Mouse (Mus musculus) midbrain, embryonic 11.5 days (tissue): ENCODE measurements around the gene Cyp2g1. TPM values are rescaled to one million over a fixed set of nuclear protein-coding genes. Genes with fewer than 3 reads are reported as not detected.

ENCODE experiments used
- ATAC-seq: fragments of 200-750 bp; cut with Nextera tagmentation; 2 replicates; pipeline ENCODE4 v1.8.0; 2017; ENCODE audit warnings: moderate TSS enrichment, moderate library complexity; ENCODE audit not compliant: low FRiP score
- DNase-seq: peaks from one replicate; pipeline ENCODE4 v3.0.0; 2015; ENCODE audit warnings: low spot score; ENCODE audit errors: missing footprints
- H3K27ac ChIP-seq: fragments of 300-500 bp; sonication (generic); 2 replicates; pipeline ENCODE4 v1.5.1; 2014; ENCODE audit warnings: low read depth, low read length
- H3K27me3 ChIP-seq: fragments of 300-500 bp; sonication (generic); 2 replicates; pipeline ENCODE4 v1.6.1; 2014; ENCODE audit warnings: mild to moderate bottlenecking, low read length, moderate library complexity, mixed read lengths; ENCODE audit not compliant: control insufficient read depth, insufficient read depth
- H3K36me3 ChIP-seq: fragments of 300-500 bp; sonication (generic); 2 replicates; pipeline ENCODE4 v1.6.1; 2014; ENCODE audit warnings: mild to moderate bottlenecking, low read length, moderate library complexity, mixed read lengths; ENCODE audit not compliant: control insufficient read depth, insufficient read depth
- H3K4me1 ChIP-seq: fragments of 300-500 bp; sonication (generic); 2 replicates; pipeline ENCODE4 v1.6.1; 2014; ENCODE audit warnings: low read length; ENCODE audit not compliant: control insufficient read depth, insufficient read depth
- H3K4me2 ChIP-seq: fragments of 300-500 bp; sonication (generic); 2 replicates; pipeline ENCODE4 v1.6.1; 2014; ENCODE audit warnings: mild to moderate bottlenecking, moderate library complexity
- H3K4me3 ChIP-seq: fragments of 300-500 bp; sonication (generic); 2 replicates; pipeline ENCODE4 v1.5.1; 2014; ENCODE audit warnings: low read depth, low read length
- H3K9ac ChIP-seq: fragments of 300-500 bp; sonication (generic); 2 replicates; pipeline ENCODE4 v1.6.1; 2014; ENCODE audit warnings: low read length
- H3K9me3 ChIP-seq: fragments of 300-500 bp; sonication (generic); 2 replicates; pipeline ENCODE4 v1.6.1; 2016; ENCODE audit warnings: low read length; ENCODE audit not compliant: control insufficient read depth
- WGBS: fragments of 180-500 bp; shearing (Covaris S2); extraction: QIAGEN DNeasy Blood & Tissue Kit; methylation state at CpG from one replicate; pipeline ENCODE4 v1.1.7; 2014; 5-methylcytosine and 5-hydroxymethylcytosine counted together
- polyA plus RNA-seq: library from polyadenylated mRNA; unstranded; fragments of >200 nt; fragmentation: Nextera tagmentation; extraction: Ambion mirVana; gene quantifications from 2 replicates; pipeline ENCODE4 v1.2.1, GENCODE M21; 2014

Gene Cyp2g1
- not detected in 2 replicates for polyA plus RNA-seq

- Histone ChIP-seq H3K4me1 (no peaks in the 10 kb centered on the region), H3K9me3 (no peaks in the 10 kb centered on the region; the same call in 1 of the 2 replicates), H3K9ac (no peak within 1 kb of the TSS), H3K4me2 (no peak within 1 kb of the TSS), H3K27ac (no peak within 1 kb of the TSS), H3K36me3 (no peaks in the 10 kb centered on the region), H3K27me3 (no peaks in the 10 kb centered on the region), H3K4me3 (no peak within 1 kb of the TSS)
- no peak for DNase-seq
- 93% methylated on average over 2 of the region's 2 CpGs for WGBS
- ATAC-seq: no peak
These were observed at the start of gene Cyp2g1 for GRCm38 (mm10) chr7:26808592-26808991. Gene Cyp2g1, plus strand, starts transcription at chr7:26808892.

DNA sequence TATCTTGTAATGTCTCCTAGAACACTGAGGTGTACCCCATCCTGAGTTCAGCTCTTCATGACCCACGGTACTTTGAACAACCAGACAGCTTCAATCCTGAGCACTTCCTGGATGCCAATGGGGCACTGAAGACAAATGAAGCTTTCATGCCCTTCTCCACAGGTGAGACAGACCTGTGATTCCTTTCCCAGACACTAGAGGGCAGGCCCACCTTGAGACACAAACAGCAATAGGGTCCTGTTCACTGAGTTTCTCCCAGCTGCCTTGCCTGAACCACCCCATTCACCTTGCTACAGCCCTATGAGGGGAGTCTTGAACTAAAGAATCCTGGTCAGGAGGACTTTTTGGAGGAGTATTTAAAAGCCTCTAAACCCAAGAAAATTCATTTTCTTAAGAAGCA is 41.6 kb upstream of the Cyp2g1 start:
- Histone ChIP-seq H3K4me2 (no peak overlapping the region), H3K36me3 (no peaks in the 10 kb centered on the region), H3K9ac (no peak overlapping the region), H3K27me3 (no peaks in the 10 kb centered on the region), H3K4me3 (no peak overlapping the region), H3K27ac (no peak overlapping the region), H3K4me1 (no peaks in the 10 kb centered on the region), H3K9me3 (no peaks in the 10 kb centered on the region; the same call in 1 of the 2 replicates)
- DNase-seq (no peak), ATAC-seq (no peak)
- WGBS: 61% methylated on average over 1 of the region's 1 CpGs

DNA sequence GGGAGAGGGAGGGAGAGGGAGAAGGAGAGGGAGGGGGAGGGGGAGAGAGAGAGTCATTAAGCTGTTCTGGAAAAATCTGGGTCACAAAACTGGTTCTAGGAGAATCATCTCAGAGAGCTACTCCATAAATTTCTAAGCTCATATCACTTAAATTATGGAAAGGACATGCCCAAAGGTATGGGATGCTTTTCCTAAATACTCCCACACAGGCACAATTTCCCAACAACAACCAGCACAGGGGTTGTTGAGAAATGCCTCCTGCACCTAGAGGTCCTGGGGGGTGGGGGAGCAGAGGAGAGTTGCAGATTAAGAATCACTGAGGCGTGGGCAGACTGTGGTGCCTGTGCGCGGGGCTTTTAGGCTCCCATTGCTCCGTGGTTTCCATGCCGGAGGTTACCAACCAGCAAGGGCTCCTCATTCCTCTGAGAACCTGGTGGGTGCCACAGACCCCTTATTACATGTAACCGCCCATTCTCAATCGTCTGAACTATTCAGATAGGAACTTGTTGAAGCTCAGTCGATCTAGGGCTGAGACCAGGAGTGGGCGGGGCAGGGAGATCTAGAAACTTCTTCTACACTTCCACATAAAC is 38.7 kb upstream of the Cyp2g1 start:
- H3K4me3 ChIP-seq: no peak overlapping the region
- no peaks in the 10 kb centered on the region for H3K36me3 ChIP-seq
- WGBS: 84% methylated on average over 9 of the region's 9 CpGs
- no peak overlapping the region for H3K4me2 ChIP-seq
- no peak overlapping the region for H3K9ac ChIP-seq
- H3K27me3 ChIP-seq: no peaks in the 10 kb centered on the region
- no peak overlapping the region for H3K27ac ChIP-seq
- no peaks in the 10 kb centered on the region for H3K4me1 ChIP-seq
- ATAC-seq: no peak
- H3K9me3 ChIP-seq: no peaks in the 10 kb centered on the region; the same call in 1 of the 2 replicates
- DNase-seq: no peak

DNA sequence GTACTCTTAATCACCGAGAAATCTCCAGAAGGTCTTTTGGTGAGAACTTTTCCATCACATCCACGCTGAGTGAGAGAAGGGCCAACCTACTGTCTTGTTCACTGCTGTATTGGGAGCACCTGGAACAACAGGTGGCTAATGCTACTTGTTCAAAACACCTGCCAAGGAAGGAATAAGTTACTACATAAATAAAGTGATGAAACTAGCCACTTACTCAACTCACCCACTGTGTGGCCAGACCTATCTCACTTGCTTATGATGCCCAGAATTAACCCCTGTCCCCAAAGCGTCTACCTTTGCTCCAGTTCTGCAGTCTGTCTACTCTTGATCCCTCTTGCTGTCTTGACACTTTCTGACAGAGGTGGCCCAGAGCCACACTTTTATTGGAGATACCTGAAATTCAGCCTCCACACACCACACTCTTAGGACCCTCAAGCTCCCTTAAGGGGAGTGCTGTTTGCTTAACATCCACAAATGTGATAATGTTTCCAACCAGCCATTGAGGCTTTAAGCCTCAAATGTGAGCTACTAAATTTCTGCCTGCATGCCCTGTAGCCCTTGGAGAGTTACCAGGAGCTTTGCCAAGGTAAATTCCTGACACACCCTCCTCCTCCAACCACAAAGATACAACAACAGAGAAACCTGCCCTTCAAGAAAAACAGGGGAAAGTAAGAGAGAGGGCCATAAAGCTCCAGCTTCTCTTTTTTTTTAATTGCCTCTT is 35.7 kb upstream of the Cyp2g1 start:
- WGBS: 78% methylated on average over 3 of the region's 3 CpGs
- no peaks in the 10 kb centered on the region for H3K27me3 ChIP-seq
- ATAC-seq (no peak), DNase-seq (no peak)
- no peak overlapping the region for H3K4me3 ChIP-seq
- no peak overlapping the region for H3K27ac ChIP-seq
- H3K36me3 ChIP-seq: no peaks in the 10 kb centered on the region
- no peaks in the 10 kb centered on the region for H3K4me1 ChIP-seq
- no peaks in the 10 kb centered on the region; the same call in 1 of the 2 replicates for H3K9me3 ChIP-seq
- no peak overlapping the region for H3K4me2 ChIP-seq
- H3K9ac ChIP-seq: no peak overlapping the region

GRCm38 (mm10) chr7:26775866-26776265 is 32.8 kb upstream of the Cyp2g1 start:
- no peaks in the 10 kb centered on the region; the same call in 1 of the 2 replicates for H3K9me3 ChIP-seq
- WGBS: 16% methylated on average over 5 of the region's 6 CpGs
- H3K27me3 ChIP-seq: no peaks in the 10 kb centered on the region
- H3K27ac ChIP-seq: no peak overlapping the region
- H3K36me3 ChIP-seq: no peaks in the 10 kb centered on the region
- H3K9ac ChIP-seq: no peak overlapping the region
- ATAC-seq (no peak), DNase-seq (no peak)
- H3K4me3 ChIP-seq: no peak overlapping the region
- H3K4me2 ChIP-seq: no peak overlapping the region
- H3K4me1 ChIP-seq: no peaks in the 10 kb centered on the region; the same call in 1 of the 2 replicates

DNA sequence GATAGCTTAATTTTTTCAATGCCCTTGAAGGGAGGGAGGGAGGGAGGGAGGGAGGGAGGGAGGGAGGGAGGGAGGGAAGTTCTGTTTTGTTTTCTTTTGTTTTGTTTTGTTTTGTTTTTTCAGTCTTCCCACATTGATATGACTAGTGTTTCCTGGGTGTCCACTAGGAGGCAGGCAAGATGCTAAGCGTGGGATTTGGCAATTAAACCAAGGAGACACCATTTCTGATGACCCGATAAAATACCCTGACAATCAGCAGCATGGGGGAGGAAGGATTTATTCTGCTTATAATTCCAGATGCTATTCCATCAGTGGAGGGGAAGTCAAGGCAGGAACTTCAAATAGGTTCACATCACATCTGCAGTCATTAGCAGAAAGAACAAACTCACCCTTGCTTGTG is 30.9 kb upstream of the Cyp2g1 start:
- Histone ChIP-seq H3K27me3 (no peaks in the 10 kb centered on the region), H3K9me3 (no peaks in the 10 kb centered on the region), H3K4me1 (no peaks in the 10 kb centered on the region; the same call in 1 of the 2 replicates), H3K4me3 (no peak overlapping the region), H3K4me2 (no peak overlapping the region), H3K36me3 (no peaks in the 10 kb centered on the region), H3K27ac (no peak overlapping the region), H3K9ac (no peak overlapping the region)
- no peak for DNase-seq
- 59% methylated on average over 2 of the region's 2 CpGs for WGBS
- ATAC-seq: no peak

- no peaks in the 10 kb centered on the region for H3K27me3 ChIP-seq
- ATAC-seq (no peak), DNase-seq (peak; percentile 91)
- no peaks in the 10 kb centered on the region for H3K9me3 ChIP-seq
- no peak overlapping the region for H3K9ac ChIP-seq
- no peaks in the 10 kb centered on the region for H3K36me3 ChIP-seq
- H3K4me2 ChIP-seq: no peak overlapping the region
- WGBS: 36% methylated on average over 6 of the region's 6 CpGs
- no peak overlapping the region for H3K27ac ChIP-seq
- no peaks in the 10 kb centered on the region; the same call in 1 of the 2 replicates for H3K4me1 ChIP-seq
- no peak overlapping the region for H3K4me3 ChIP-seq
These were observed 30.2 kb upstream of the Cyp2g1 start for GRCm38 (mm10) chr7:26778474-26778873.

- no peaks in the 10 kb centered on the region; the same call in 1 of the 2 replicates for H3K4me1 ChIP-seq
- ATAC-seq (peak; percentile 61; the same call in 1 of the 2 replicates), DNase-seq (no peak)
- 85% methylated on average over 5 of the region's 5 CpGs for WGBS
- H3K9ac ChIP-seq: no peak overlapping the region
- H3K27me3 ChIP-seq: no peaks in the 10 kb centered on the region
- no peaks in the 10 kb centered on the region for H3K9me3 ChIP-seq
- H3K4me3 ChIP-seq: no peak overlapping the region
- H3K27ac ChIP-seq: no peak overlapping the region
- H3K4me2 ChIP-seq: no peak overlapping the region
- H3K36me3 ChIP-seq: no peaks in the 10 kb centered on the region
These were observed 28.8 kb upstream of the Cyp2g1 start for GRCm38 (mm10) chr7:26779799-26780416.

DNA sequence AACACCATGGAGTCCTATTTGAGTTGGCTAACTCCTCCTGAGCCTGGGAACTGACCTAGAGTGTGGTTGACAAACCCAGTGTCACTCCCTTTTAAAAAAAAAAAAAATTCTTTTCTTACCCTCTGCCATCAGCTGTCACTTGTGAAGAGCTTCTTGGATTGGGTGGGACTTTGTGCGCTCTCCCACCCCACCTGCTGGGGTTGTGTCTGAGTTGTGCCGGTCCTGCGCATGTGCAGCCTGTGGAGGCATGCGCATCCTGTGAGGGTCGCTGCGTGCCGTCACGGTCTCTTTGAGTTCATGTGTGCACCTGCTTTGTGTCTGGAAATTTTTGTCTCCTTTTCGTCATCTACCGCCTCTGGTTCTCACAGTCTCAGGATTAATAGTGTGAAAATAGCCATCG is 28.2 kb upstream of the Cyp2g1 start:
- no peaks in the 10 kb centered on the region for H3K9me3 ChIP-seq
- H3K27me3 ChIP-seq: no peaks in the 10 kb centered on the region
- H3K27ac ChIP-seq: no peak overlapping the region
- peak; percentile 85 for ATAC-seq
- DNase-seq: peak; percentile 85
- H3K9ac ChIP-seq: no peak overlapping the region; the same call in 1 of the 2 replicates
- H3K36me3 ChIP-seq: no peaks in the 10 kb centered on the region
- WGBS: 3% methylated on average over 11 of the region's 11 CpGs
- H3K4me3 ChIP-seq: no peak overlapping the region
- no peaks in the 10 kb centered on the region; the same call in 1 of the 2 replicates for H3K4me1 ChIP-seq
- H3K4me2 ChIP-seq: peak overlapping the region; percentile 28
